Mouse (Mus musculus) cerebellum, adult 18-20 months (tissue): ENCODE results near the gene Tex14.
"Not testable (repeated sequence)": the region's sequence is repeated elsewhere in the genome, so short reads cannot be mapped to it uniquely, and the experiment has no call there.

Experiments used
- DNase-seq, 2 experiments: peaks; one replicate each; pipeline ENCODE4 v3.0.0; 2021

Tex14 gene

DNA sequence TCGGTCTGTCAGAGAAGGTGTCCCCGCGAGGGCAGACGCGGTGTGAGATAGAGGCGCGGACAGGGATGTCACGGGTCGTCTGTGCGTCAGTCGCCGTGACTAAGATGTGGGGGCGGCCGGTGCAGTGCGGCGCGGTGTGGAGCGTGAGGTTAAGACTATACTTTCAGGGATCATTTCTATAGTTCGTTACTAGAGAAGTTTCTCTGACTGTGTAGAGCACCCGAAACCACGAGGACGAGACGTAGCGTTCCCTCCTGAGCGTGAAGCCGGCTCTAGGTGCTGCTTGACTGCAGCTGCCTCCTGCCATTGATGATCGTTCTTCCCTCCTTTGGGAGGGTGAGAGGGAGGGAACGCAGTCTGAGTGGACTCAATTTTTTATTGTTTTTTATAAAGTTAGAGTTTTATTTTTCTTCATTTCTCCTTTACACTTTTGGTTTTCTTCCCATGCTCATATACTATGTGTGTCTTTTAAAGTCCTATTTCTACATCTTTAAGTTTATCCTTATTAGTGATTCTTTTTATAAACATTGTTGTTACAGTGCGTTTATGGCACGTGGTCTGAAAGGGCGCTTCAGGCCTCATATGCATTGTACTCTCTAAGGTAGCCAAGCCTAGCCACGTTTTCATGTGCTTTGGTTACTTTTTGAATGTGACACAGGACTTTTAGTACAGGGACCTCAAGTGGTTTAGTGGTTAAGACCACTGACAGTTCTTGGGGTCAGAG lies 43.8 kb downstream of the Tex14 start:
- peak; percentile 42 to 43 for DNase-seq

DNA sequence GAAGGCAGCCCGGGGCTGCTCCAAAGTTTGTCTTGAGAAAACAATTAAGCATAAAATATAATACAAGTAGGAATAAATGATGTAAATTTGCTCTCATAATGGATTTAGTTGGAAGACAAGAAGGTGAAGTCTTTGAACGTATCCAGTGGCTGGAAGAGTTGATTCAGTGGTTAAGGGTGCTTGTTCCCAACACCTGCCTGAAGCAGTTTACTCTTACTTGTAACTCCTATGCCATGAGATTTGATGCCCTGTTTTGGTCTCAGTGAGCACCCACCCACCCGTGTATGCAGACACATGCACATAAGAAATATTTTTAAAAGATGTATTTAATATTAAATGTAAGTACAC lies 44.3 kb downstream of the Tex14 start:
- no peak for DNase-seq

DNA sequence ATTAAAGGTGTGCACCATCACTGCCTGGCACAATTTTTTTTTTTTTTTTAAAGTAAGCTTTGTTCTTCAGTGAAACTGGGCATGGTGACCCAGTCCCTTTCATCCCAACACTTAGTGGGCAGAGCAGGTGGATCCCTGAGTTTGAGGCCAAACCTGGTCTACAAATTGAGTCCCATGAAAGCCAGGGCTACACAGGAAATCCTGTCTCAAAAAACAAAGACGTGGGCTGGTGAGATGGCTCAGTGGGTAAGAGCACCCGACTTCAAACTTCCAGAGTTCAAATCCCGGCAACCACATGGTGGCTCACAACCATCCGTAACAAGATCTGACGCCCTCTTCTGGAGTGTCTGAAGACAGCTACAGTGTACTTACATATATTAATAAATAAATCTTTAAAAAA lies 45.0 kb downstream of the Tex14 start:
- DNase-seq: not testable (repeated sequence)

DNA sequence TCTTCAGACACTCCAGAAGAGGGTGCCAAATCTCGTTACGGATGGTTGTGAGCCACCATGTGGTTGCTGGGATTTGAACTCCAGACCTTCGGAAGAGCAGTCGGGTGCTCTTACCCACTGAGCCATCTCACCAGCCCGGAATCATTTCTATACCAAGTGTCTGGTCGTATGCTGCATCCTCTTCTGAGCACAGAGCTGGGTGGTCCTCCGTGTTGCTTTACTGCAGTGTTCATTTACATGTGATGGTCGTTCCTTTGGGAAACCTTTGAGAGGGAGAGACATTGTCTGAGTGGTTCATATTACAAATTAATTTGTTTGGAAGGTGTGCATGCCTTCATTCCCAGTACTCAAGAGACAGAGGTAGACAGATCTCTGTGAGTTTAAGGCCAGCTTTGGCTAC lies 47.9 kb downstream of the Tex14 start:
- not testable (repeated sequence) for DNase-seq

DNA sequence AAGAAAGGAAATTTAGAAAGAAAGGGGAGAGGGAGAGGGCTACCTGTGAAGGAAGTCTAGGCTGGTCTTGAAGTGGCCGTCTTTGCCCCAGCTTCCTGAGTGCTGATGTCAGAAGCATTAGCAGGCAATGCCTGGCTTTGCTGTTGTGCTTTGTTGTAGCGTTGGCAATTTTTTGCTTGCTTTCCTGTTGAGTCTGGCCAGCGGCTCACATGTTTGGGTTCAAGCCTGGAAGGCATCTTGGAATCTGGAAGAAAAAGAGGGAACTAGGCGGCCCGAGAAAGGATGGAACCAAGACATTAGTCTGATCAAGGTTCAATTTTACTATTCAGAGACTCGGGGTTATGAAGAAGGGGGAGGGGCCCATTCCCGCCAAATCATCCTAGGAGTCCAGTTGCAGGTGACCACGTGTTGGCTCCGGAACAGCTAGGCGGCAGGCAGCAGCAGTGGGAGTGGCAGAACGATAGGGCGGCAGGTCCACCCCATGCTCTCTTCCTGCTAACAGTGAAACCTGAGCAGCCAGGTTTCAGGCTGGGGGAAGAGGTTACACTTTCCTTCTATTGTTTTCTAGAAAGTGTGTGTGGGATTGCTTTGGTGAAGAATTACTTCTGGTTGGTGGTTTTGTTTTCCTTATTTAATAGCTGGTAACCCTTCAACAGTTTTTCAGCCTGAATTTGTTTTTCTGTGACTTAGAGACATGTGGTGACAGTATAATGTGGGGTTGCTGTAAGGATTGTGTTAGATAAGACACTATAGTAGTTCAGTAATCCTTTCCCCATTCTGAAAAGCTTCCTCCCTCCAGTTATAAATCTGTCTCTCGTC lies 48.6 kb downstream of the Tex14 start:
- no peak for DNase-seq

DNA sequence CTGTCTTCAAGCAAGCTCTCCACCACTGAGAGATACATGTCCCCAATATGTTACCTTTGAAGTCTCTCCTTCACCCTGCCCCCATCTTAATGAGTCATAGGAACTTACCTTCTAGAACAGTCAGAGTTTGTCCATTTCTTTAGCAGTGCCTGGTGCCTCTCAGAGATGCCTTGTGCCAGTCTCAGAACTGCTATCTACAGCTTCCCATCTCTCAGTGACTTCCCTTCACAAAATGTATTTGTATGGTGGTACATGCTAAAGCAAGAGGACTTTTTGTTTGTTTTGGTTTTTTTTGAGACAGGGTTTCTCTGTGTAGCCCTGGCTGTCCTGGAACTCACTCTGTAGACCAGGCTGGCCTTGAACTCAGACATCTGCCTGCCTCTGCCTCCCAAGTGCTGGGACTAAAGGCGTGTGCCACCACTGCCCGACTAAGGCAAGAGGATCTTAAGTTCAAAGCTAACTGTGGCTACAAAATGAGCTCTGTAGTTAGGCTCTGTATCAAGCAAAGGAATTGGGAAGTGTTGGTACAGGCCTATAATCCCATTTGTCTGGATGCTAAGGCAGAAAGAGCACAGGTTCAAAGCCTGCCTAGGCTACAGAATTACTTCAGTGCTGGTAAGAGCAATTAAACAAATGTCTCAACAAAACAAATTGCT lies 49.3 kb downstream of the Tex14 start:
- no peak for DNase-seq

DNA sequence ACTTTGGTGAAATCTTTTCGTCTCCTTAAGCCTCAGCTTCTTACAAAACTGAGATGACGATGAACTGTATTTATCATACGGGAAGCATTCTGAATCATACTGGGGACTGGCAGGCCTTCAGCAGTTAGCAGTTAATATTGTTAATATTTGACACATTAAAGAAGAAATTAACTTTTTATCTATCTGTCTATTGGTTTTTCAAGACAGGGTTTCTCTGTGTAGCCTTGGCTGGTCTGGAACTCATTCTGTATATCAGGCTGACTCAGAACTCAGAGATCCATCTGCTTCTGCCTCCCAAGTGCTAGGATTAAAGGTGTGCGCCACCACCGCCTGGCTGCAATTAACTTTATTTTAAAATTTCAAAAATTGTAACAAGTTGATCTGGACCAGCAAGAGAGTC lies 50.7 kb downstream of the Tex14 start:
- DNase-seq: no peak

DNA sequence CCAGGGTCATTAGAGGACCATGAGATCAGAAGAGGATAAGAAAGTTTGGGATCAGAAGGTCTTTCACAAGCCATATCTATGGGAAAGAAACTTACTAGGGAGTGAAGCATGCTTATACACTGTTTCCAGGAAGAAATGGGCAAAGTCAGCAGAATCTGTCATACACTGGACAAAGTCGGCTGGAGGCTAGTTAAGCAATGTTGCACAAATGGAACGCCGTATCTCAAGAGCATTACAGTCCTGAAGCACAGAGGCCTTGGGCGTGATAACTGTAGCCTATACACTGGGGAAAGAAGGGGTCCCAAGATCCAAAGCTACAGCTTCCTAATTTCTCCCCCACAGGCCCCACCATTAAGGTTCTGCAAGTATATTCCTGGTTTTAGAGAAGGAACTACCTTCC lies 51.1 kb downstream of the Tex14 start:
- DNase-seq: no peak

DNA sequence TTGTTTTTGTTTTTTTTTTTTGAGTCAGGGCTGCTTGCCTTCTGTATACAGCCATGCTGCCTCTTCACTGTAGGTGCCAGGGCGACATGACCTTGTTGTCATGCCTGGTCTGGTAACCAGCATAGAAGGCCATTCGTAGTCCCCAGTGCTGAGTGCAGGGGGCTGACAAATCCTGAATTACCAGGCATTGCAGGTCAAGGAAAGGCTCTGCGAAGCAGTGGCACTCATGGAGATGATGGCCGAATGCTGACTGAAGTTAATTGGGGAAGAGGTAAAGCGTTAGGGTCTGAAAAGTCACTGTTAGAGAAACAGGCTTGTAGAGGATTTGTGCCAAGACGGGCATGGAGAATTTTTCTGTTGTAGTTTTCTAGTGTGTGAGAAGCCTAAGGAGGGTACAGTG lies 55.7 kb downstream of the Tex14 start:
- DNase-seq: no peak

DNA sequence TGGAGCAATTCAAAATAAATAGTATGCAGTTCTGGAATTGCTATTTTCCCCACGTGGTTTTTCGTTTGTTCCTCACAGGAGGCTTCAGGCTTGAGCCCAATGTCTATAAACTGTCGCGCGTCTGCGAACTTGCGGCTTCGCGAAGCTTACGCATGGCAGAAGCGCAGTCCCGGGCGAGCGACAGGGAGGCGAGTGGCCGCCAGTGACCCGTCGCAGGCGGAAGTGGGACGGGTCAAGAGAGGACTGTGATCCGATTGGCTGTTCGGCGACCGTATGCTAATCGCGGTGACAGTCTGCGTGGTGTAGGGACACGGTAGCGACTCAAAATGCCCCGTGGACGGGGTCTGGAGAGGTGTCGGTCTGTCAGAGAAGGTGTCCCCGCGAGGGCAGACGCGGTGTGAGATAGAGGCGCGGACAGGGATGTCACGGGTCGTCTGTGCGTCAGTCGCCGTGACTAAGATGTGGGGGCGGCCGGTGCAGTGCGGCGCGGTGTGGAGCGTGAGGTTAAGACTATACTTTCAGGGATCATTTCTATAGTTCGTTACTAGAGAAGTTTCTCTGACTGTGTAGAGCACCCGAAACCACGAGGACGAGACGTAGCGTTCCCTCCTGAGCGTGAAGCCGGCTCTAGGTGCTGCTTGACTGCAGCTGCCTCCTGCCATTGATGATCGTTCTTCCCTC lies 57.1 kb downstream of the Tex14 start:
- peak; percentile 82 to 86 for DNase-seq

DNA sequence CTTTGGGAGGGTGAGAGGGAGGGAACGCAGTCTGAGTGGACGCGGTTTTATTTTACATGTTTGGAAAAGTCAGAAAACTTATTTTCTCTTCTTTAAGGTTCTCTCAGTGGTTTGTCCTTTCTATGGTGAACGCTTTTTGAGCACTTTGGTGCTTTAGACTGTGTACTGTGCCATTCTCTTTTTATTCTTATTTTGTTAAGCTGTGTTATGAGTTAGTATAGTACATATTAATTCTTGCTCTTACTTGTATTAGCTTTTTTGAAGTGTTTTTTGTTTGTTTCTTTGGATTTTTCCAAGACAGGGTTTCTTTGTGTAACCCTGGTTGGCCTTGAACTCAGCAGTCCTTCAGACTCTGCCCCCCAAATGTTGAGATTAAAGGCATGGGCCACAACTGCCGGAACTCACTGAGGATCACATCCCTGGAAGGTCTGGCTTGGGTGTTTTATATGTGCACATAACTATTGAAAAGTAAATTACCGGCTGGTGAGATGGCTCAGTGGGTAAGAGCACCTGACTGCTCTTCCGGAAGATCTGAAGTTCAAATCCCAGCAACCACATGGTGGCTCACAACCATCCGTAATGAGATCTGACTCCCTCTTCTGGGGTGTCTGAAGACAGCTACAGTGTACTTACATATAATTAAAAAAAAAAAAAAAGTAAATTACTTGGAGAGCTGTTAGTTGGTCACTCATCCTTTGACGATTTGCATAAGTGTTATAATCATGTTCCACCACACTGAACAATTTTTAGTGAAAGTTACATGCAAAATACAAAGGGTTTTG lies 57.8 kb downstream of the Tex14 start:
- no peak for DNase-seq

DNA sequence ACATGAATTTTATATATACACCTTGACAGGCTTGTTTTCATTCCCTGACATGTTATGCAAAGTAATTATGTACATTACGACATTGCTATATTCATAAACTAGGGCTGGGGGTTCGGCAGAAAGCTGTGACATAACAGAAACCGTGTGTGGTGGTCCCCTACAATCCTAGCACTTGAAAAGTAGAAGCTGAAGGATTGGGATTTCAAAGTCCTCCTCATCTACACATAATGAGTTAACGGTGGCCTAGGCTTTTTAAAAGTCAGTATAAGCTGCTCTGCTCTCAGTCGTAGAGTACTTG lies 58.3 kb downstream of the Tex14 start:
- DNase-seq: no peak

DNA sequence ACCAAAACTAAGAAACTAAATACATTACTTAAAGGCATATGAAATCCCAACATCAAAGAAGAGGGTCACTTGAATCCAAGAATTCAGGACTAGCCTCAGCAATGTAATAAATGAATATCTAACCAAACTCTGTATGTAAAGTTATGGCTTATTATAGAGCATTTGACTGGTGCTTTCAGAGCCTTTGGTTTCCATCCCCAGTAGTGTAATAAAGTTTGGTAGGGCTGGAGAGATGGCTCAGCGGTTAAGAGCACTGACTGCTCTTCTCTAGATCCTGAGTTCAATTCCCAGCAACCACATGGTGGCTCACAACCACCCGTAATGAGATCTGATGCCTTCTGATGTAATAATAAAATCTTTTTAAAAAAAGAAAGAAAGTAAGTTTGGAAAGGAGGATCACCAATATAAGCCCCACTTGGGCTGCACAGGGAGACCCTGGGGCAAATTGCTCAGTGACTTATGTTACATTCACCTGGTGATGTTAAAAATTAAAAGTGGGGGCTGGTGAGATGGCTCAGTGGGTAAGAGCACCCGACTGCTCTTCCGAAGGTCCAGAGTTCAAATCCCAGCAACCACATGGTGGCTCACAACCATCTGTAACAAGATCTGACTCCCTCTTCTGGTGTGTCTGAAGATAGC lies 59.0 kb downstream of the Tex14 start:
- not testable (repeated sequence) for DNase-seq

DNA sequence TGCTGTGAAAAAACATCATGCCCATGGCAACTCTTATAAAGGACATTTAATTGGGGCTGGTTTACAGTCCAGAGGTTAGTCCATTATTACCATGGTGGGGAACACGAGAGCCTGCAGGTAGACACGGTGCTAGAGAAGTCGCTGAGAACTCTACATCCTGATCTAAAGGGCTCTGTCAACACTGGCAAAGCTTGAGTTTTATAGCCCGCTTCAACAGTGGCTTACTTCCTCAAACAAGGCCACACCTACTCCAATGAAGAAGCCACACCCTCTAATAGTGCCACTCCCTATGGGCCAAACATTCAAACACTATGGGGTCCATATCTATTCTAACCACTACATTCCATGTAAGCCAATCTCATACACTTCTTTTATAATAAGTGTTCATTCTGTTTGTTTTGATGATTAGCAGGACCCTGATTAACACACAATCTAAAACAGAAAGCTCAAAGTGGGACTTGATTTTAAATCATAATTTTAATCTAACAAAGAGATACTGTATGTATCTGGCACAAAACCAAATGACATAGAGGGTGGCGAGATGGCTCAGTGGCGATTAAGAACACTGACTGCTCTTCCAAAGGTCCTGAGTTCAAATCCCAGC lies 61.2 kb downstream of the Tex14 start:
- DNase-seq: no peak

DNA sequence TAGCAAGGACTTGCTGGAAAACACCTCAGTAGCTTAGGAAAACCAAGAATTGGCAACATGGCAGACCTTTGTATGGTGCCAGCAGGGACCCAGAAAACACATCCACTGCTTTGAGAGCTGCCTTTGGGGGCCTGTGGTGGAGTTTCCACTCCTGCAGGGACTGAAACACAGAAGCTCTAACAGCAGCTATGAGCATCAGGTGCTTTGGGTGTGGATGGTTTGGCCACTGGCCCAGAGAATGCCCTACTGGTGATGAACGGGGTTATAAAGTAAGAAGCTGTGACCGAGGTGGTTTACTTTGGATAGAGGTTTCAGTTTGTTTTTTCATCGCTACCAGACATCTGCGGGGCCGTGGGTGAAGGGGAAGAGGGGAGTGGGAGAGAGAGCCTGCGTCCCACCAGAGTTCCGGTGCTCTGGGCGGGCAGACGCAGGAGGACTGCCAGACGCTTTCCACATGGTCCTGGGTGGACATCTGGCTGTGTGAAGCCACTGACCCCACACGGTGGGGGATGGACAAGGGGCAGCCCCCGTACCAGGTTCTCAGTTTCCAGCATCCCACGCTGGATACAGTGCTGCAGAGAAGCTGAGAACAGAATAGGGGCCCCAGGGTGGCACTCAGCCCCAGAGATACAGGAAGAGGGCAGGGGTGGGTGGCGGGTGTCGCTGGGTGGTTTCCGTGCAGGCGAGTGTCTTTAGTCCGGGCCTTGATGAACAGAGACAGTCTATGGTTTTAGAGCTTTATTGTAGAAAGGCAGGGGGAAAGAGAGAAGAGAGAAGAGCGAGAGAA lies 62.8 kb downstream of the Tex14 start:
- no peak for DNase-seq

DNA sequence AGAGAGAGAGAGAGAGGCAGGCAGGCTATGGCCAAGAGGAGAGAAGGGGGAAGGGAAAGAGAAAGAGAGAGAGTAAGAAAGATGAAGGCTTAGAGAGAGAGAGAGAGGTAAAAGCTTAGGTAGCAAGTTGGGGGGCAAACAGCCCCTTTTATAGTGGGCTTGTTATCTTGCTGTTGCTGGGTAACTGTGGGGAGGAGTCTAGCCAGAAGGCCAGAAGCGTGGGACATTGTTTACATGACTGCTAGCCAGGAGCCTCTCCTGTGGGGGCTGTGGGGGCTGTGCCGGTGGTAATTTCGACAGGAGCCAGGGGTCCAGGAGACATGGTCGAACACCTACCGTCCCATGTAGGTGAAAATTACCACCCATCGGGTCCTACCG lies 63.4 kb downstream of the Tex14 start:
- DNase-seq: no peak

DNA sequence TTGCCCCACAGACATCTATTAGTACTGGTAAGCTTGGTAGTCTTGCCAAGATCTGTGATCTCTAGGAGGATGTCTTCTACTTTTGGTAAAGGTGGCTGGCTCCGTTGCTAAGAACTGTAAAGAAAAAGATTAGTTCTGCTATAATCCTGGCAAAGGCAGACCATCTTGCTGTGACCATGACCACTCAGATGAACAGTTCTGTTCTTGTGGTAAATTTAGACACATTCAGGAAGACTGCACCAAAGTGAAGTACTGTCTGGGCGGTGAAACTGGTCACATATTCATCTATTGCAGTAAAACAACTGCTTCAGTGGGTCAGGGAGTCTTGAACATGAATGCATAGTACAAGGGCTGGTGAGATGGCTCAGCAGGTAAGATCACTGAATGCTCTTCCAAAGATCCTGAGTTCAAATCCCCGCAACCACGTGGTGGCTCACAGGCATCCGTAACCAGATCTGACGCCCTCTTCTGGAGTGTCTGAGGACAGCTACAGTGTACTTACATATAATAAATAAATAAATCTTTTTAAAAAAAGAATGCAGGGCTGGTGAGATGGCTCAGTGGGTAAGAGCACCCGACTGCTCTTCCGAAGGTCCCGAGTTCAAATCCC lies 63.9 kb downstream of the Tex14 start:
- no peak for DNase-seq

DNA sequence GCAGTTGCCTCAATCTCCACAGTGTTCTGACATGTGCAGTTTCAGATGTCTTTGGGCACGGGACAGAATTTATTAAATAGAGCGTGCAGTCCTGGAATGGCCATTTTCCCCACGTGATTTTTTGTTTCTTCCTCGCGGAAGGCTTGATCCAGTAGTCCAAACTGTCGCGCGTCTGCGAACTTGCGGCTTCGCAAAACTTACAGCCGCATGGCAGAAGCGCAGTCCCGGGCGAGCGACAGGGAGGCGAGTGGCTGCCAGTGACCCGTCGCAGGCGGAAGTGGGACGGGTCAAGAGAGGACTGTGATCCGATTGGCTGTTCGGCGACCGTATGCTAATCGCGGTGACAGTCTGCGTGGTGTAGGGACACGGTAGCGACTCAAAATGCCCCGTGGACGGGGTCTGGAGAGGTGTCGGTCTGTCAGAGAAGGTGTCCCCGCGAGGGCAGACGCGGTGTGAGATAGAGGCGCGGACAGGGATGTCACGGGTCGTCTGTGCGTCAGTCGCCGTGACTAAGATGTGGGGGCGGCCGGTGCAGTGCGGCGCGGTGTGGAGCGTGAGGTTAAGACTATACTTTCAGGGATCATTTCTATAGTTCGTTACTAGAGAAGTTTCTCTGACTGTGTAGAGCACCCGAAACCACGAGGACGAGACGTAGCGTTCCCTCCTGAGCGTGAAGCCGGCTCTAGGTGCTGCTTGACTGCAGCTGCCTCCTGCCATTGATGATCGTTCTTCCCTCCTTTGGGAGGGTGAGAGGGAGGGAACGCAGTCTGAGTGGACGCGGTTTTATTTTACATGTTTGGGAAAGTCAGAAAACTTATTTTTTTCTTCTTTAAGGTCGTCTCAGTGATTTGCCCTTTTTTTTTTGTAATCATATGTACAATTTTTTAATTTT lies 66.2 kb downstream of the Tex14 start:
- DNase-seq: peak; percentile 73 to 75

DNA sequence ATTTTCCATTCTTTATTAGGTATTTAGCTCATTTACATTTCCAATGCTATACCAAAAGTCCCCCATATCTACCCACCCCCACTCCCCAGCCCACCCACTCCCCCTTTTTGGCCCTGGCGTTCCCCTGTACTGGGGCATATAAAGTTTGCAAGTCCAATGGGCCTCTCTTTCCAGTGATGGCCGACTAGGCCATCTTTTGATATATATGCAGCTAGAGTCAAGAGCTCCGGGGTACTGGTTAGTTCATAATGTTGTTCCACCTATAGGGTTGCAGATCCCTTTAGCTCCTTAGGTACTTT lies 66.8 kb downstream of the Tex14 start:
- not testable (repeated sequence) for DNase-seq

DNA sequence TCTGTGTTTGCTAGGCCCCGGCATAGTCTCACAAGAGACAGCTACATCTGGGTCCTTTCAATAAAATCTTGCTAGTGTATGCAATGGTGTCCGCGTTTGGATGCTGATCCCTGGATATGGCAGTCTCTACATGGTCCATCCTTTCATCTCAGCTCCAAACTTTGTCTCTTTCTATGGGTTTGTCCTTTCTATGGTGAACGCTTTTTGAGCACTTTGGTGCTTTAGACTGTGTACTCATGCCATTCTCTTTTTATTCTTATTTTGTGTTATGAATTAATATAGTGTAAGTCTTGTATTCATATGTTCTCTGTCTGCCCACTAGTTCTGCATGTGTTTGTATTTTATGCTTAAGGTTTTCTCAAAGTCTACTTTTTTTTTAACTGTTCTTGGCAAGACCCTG lies 67.2 kb downstream of the Tex14 start:
- not testable (repeated sequence) for DNase-seq
